Mouse (Mus musculus) liver, postnatal 0 days (tissue): ENCODE data around the gene Chpf2.

Experiments used
- CTCF ChIP-seq: sonication (generic); IDR thresholded peaks from 2 replicates; pipeline ENCODE4 v1.5.1; 2016; ENCODE audit warnings: antibody characterized with exemption, low read depth
- EP300 ChIP-seq: IDR thresholded peaks from 2 replicates; pipeline ENCODE4 v1.6.1; 2016; ENCODE audit warnings: antibody characterized with exemption, low read depth, mild to moderate bottlenecking

GRCm38 (mm10) chr5:24592471-24593160 is 6.1 kb downstream of the Chpf2 start:
- no peak for TF ChIP-seq EP300
- TF ChIP-seq CTCF = no peak
